Mouse (Mus musculus): ENCODE measurements around the gene Lrfn1. TPM values are rescaled to one million over a fixed set of nuclear protein-coding genes. Genes with fewer than 3 reads are reported as not detected.
A peak's percentile ranks its signal among the peaks of the same experiment; 100 is the strongest.

Gene Lrfn1
- total and polyA plus RNA-seq, 3 experiments: 0.68 to 1.3 (median 0.73) TPM

DNA sequence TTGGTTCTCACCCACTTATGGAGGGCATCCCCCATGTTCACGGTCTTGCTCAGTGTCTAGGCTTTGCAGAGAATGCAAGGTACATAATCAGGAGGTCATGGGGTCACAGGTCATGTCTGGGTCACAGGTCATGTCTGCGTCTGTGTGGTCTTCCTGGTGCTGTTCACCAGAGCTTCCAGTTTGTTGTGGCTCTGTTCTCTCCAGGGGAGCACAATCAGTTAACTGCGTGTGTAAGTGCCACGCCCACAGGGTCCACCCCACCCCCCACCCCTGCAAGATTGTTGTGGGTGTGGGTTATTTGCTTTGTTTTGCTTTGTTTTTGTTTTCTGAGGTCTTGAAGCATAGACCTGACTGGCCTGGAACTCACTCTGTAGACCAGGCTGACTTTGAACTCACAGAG, 32.4 kb downstream of the Lrfn1 start:
- Histone ChIP-seq H3K27me3 (ENCODE audit: control insufficient read depth, insufficient read depth, low read length) (no peaks in the 10 kb centered on the region), H3K9ac (ENCODE audit: low read depth, low read length) (no peak overlapping the region), H3K4me1 (ENCODE audit: control insufficient read depth, insufficient read depth, low read length) (no peaks in the 10 kb centered on the region), H3K36me3 (ENCODE audit: control insufficient read depth, insufficient read depth, low read length) (no peaks in the 10 kb centered on the region), H3K4me3 (no peak overlapping the region), H3K27ac (no peak overlapping the region), H3K79me2 (replicated peaks; ENCODE audit: control insufficient read depth, insufficient read depth, low read length) (no peaks in the 10 kb centered on the region)
- no peak for TF ChIP-seq EP300 (IDR thresholded peaks at IDR 0.05; ENCODE audit: insufficient read depth, low read depth, low read length)
- TF ChIP-seq POLR2A (IDR thresholded peaks at IDR 0.05; ENCODE audit: insufficient read depth, low read depth, low read length): no peak
- TF ChIP-seq CTCF (IDR thresholded peaks at IDR 0.05): no peak
- 27% methylated on average over 4 of the region's 4 CpGs for WGBS
- no peak for DNase-seq
- intact Hi-C loops (cut with DNase I): no loop called here

DNA sequence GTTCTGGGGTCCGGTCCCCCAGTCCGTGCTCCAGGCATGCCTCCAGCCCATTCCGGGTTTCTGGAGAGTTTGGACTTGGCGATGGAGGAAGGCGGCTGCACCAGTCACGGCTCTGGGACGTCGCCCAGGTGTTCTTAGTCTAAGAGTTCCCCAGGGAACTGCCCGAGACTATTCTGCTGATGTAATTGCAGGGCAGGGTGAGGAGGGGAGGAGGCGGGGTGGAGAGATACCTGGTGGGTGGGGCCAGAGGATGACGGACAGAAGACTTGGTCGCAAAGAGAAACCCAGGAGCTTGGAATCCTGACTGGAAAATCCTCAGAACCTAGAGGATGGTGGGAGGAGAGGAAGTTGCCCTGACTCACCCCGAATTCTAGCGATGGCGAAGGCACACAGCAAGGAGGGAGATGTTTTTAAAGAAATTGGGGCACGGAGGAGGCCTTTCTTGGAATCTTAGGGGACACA, 36.3 kb downstream of the Lrfn1 start:
- H3K9ac ChIP-seq (ENCODE audit: low read depth, low read length): no peak overlapping the region
- WGBS: 3% methylated on average over 16 of the region's 16 CpGs
- no peaks in the 10 kb centered on the region for H3K36me3 ChIP-seq (ENCODE audit: control insufficient read depth, insufficient read depth, low read length)
- H3K27me3 ChIP-seq (ENCODE audit: control insufficient read depth, insufficient read depth, low read length): no peaks in the 10 kb centered on the region
- no peak overlapping the region for H3K27ac ChIP-seq
- intact Hi-C loops (cut with DNase I): no loop called here
- no peak overlapping the region for H3K4me3 ChIP-seq
- H3K4me1 ChIP-seq (ENCODE audit: control insufficient read depth, insufficient read depth, low read length): no peaks in the 10 kb centered on the region
- no peak for TF ChIP-seq POLR2A (IDR thresholded peaks at IDR 0.05; ENCODE audit: insufficient read depth, low read depth, low read length)
- no peak for TF ChIP-seq CTCF (IDR thresholded peaks at IDR 0.05)
- no peak for TF ChIP-seq EP300 (IDR thresholded peaks at IDR 0.05; ENCODE audit: insufficient read depth, low read depth, low read length)
- peak in 1 of 2 experiments; percentile 6 for DNase-seq
- H3K79me2 ChIP-seq (replicated peaks; ENCODE audit: control insufficient read depth, insufficient read depth, low read length): no peaks in the 10 kb centered on the region

GRCm38 (mm10) chr7:28490410-28490809, 38.6 kb downstream of the Lrfn1 start:
- TF ChIP-seq POLR2A (IDR thresholded peaks at IDR 0.05; ENCODE audit: insufficient read depth, low read depth, low read length) (no peak), CTCF (IDR thresholded peaks at IDR 0.05) (peak; percentile 68)
- Histone ChIP-seq H3K79me2 (replicated peaks; ENCODE audit: control insufficient read depth, insufficient read depth, low read length) (no peaks in the 10 kb centered on the region), H3K36me3 (ENCODE audit: control insufficient read depth, insufficient read depth, low read length) (no peaks in the 10 kb centered on the region), H3K27ac (no peak overlapping the region), H3K27me3 (ENCODE audit: control insufficient read depth, insufficient read depth, low read length) (no peaks in the 10 kb centered on the region), H3K4me3 (no peak overlapping the region), H3K4me1 (ENCODE audit: control insufficient read depth, insufficient read depth, low read length) (no peaks in the 10 kb centered on the region), H3K9ac (ENCODE audit: low read depth, low read length) (no peak overlapping the region)
- intact Hi-C loops (cut with DNase I): loop anchor here (1.0 kb wide), 1 partner anchor 111 kb away; no protein-coding TSS in a partner anchor
- DNase-seq: peak; percentile 39 to 42
- 5% methylated on average over 10 of the region's 10 CpGs for WGBS

GRCm38 (mm10) chr7:28490903-28491302, 39.1 kb downstream of the Lrfn1 start:
- no peaks in the 10 kb centered on the region for H3K36me3 ChIP-seq (ENCODE audit: control insufficient read depth, insufficient read depth, low read length)
- H3K4me1 ChIP-seq (ENCODE audit: control insufficient read depth, insufficient read depth, low read length): no peaks in the 10 kb centered on the region
- no peak overlapping the region for H3K27ac ChIP-seq
- H3K9ac ChIP-seq (ENCODE audit: low read depth, low read length): no peak overlapping the region
- no peak for TF ChIP-seq EP300 (IDR thresholded peaks at IDR 0.05; ENCODE audit: insufficient read depth, low read depth, low read length)
- no peak for TF ChIP-seq POLR2A (IDR thresholded peaks at IDR 0.05; ENCODE audit: insufficient read depth, low read depth, low read length)
- TF ChIP-seq CTCF (IDR thresholded peaks at IDR 0.05): no peak
- 32% methylated on average over 14 of the region's 14 CpGs for WGBS
- intact Hi-C loops (cut with DNase I): loop anchor here (1.0 kb wide), 1 partner anchor 110 kb away; no protein-coding TSS in a partner anchor
- H3K79me2 ChIP-seq (replicated peaks; ENCODE audit: control insufficient read depth, insufficient read depth, low read length): no peaks in the 10 kb centered on the region
- H3K27me3 ChIP-seq (ENCODE audit: control insufficient read depth, insufficient read depth, low read length): no peaks in the 10 kb centered on the region
- H3K4me3 ChIP-seq: no peak overlapping the region
- DNase-seq: no peak

- Histone ChIP-seq H3K4me1 (ENCODE audit: control insufficient read depth, insufficient read depth, low read length) (no peaks in the 10 kb centered on the region), H3K79me2 (replicated peaks; ENCODE audit: control insufficient read depth, insufficient read depth, low read length) (no peaks in the 10 kb centered on the region), H3K4me3 (no peak overlapping the region), H3K27ac (no peak overlapping the region), H3K27me3 (ENCODE audit: control insufficient read depth, insufficient read depth, low read length) (no peaks in the 10 kb centered on the region), H3K9ac (ENCODE audit: low read depth, low read length) (no peak overlapping the region), H3K36me3 (ENCODE audit: control insufficient read depth, insufficient read depth, low read length) (no peaks in the 10 kb centered on the region)
- no peak for TF ChIP-seq CTCF (IDR thresholded peaks at IDR 0.05)
- TF ChIP-seq EP300 (IDR thresholded peaks at IDR 0.05; ENCODE audit: insufficient read depth, low read depth, low read length): no peak
- TF ChIP-seq POLR2A (IDR thresholded peaks at IDR 0.05; ENCODE audit: insufficient read depth, low read depth, low read length): no peak
- intact Hi-C loops (cut with DNase I): no loop called here
- DNase-seq: no peak
- WGBS: 87% methylated on average over 8 of the region's 8 CpGs
These were observed 40.5 kb downstream of the Lrfn1 start for GRCm38 (mm10) chr7:28492310-28492709.

GRCm38 (mm10) chr7:28495426-28495825, 43.6 kb downstream of the Lrfn1 start:
- Histone ChIP-seq H3K27ac (no peak overlapping the region), H3K36me3 (ENCODE audit: control insufficient read depth, insufficient read depth, low read length) (no peaks in the 10 kb centered on the region), H3K27me3 (ENCODE audit: control insufficient read depth, insufficient read depth, low read length) (no peaks in the 10 kb centered on the region), H3K79me2 (replicated peaks; ENCODE audit: control insufficient read depth, insufficient read depth, low read length) (no peaks in the 10 kb centered on the region), H3K4me1 (ENCODE audit: control insufficient read depth, insufficient read depth, low read length) (no peaks in the 10 kb centered on the region), H3K9ac (ENCODE audit: low read depth, low read length) (no peak overlapping the region), H3K4me3 (no peak overlapping the region)
- TF ChIP-seq EP300 (IDR thresholded peaks at IDR 0.05; ENCODE audit: insufficient read depth, low read depth, low read length) (no peak), POLR2A (IDR thresholded peaks at IDR 0.05; ENCODE audit: insufficient read depth, low read depth, low read length) (no peak), CTCF (IDR thresholded peaks at IDR 0.05) (no peak)
- intact Hi-C loops (cut with DNase I): no loop called here
- DNase-seq: no peak
- WGBS: 74% methylated on average over 11 of the region's 11 CpGs

Measured in heart, adult 2 months (tissue).